Mouse (Mus musculus): ENCODE results near the gene Mr1. TPM values are rescaled to one million over a fixed set of nuclear protein-coding genes. Genes with fewer than 3 reads are reported as not detected.

Mr1 gene
- polyA plus RNA-seq, 1 experiment: 4.0 TPM

GRCm38 (mm10) chr1:155172895-155173643, 26.5 kb upstream of the Mr1 start:
- no peak overlapping the region for H3K4me3 ChIP-seq (replicated peaks; ENCODE audit: insufficient read depth, low read depth, low read length)
- WGBS: 89% methylated on average over 3 of the region's 3 CpGs
- no peaks in the 10 kb centered on the region for H3K27me3 ChIP-seq (ENCODE audit: control insufficient read depth, insufficient read depth, low read length)
- H3K4me1 ChIP-seq (ENCODE audit: control insufficient read depth, insufficient read depth, low read length): peaks cover 11% of the 10 kb centered on the region
- TF ChIP-seq CTCF (IDR thresholded peaks at IDR 0.05; ENCODE audit: borderline replicate concordance, insufficient read depth, low read depth, low read length) (no peak), POLR2A (IDR thresholded peaks at IDR 0.05; ENCODE audit: borderline replicate concordance, insufficient read depth, low read length) (no peak)
- no peak overlapping the region for H3K27ac ChIP-seq (ENCODE audit: insufficient read depth, low read length)
- DNase-seq: no peak

GRCm38 (mm10) chr1:155169935-155170334, 23.3 kb upstream of the Mr1 start:
- H3K27ac ChIP-seq (ENCODE audit: insufficient read depth, low read length): no peak overlapping the region
- H3K27me3 ChIP-seq (ENCODE audit: control insufficient read depth, insufficient read depth, low read length): no peaks in the 10 kb centered on the region
- TF ChIP-seq CTCF (IDR thresholded peaks at IDR 0.05; ENCODE audit: borderline replicate concordance, insufficient read depth, low read depth, low read length) (no peak), POLR2A (IDR thresholded peaks at IDR 0.05; ENCODE audit: borderline replicate concordance, insufficient read depth, low read length) (no peak)
- no peak overlapping the region for H3K4me3 ChIP-seq (replicated peaks; ENCODE audit: insufficient read depth, low read depth, low read length)
- DNase-seq: no peak
- H3K4me1 ChIP-seq (ENCODE audit: control insufficient read depth, insufficient read depth, low read length): peaks cover 14% of the 10 kb centered on the region

- TF ChIP-seq POLR2A (IDR thresholded peaks at IDR 0.05; ENCODE audit: borderline replicate concordance, insufficient read depth, low read length) (no peak), CTCF (IDR thresholded peaks at IDR 0.05; ENCODE audit: borderline replicate concordance, insufficient read depth, low read depth, low read length) (no peak)
- no peak for DNase-seq
- 78% methylated on average over 3 of the region's 3 CpGs for WGBS
Observed at GRCm38 (mm10) chr1:155167453-155167852, 20.8 kb upstream of the Mr1 start.

GRCm38 (mm10) chr1:155158970-155159484, 12.4 kb upstream of the Mr1 start:
- Histone ChIP-seq H3K4me1 (ENCODE audit: control insufficient read depth, insufficient read depth, low read length) (no peaks in the 10 kb centered on the region), H3K27ac (ENCODE audit: insufficient read depth, low read length) (peak overlapping the region; percentile 67), H3K4me3 (replicated peaks; ENCODE audit: insufficient read depth, low read depth, low read length) (peak overlapping the region; percentile 72), H3K27me3 (ENCODE audit: control insufficient read depth, insufficient read depth, low read length) (no peaks in the 10 kb centered on the region)
- peak; percentile 61 to 66 for DNase-seq
- under 1% methylated on average over 46 of the region's 46 CpGs for WGBS
- TF ChIP-seq CTCF (IDR thresholded peaks at IDR 0.05; ENCODE audit: borderline replicate concordance, insufficient read depth, low read depth, low read length) (no peak), POLR2A (IDR thresholded peaks at IDR 0.05; ENCODE audit: borderline replicate concordance, insufficient read depth, low read length) (no peak)

More at GRCm38 (mm10) chr1:155167453-155167852, 20.8 kb upstream of the Mr1 start:
- Histone ChIP-seq H3K27me3 (ENCODE audit: control insufficient read depth, insufficient read depth, low read length) (no peaks in the 10 kb centered on the region), H3K4me3 (replicated peaks; ENCODE audit: insufficient read depth, low read depth, low read length) (no peak overlapping the region), H3K4me1 (ENCODE audit: control insufficient read depth, insufficient read depth, low read length) (peaks cover 4% of the 10 kb centered on the region; the same call in 1 of the 2 replicates), H3K27ac (ENCODE audit: insufficient read depth, low read length) (no peak overlapping the region)

GRCm38 (mm10) chr1:155158141-155158969, 11.7 kb upstream of the Mr1 start, which contains the start of gene Stx6:
Gene Stx6 (plus strand): TSS chr1:155158715.
- WGBS: 4% methylated on average over 44 of the region's 48 CpGs
- H3K27me3 ChIP-seq (ENCODE audit: control insufficient read depth, insufficient read depth, low read length): no peaks in the 10 kb centered on the region
- peak within 1 kb of the TSS; percentile 67 for H3K27ac ChIP-seq (ENCODE audit: insufficient read depth, low read length)
- H3K4me3 ChIP-seq (replicated peaks; ENCODE audit: insufficient read depth, low read depth, low read length): peak within 1 kb of the TSS; percentile 72
- DNase-seq: peak; percentile 97 to 98
- no peak for TF ChIP-seq CTCF (IDR thresholded peaks at IDR 0.05; ENCODE audit: borderline replicate concordance, insufficient read depth, low read depth, low read length)
- peak; percentile 46; the same call in 1 of the 2 replicates for TF ChIP-seq POLR2A (IDR thresholded peaks at IDR 0.05; ENCODE audit: borderline replicate concordance, insufficient read depth, low read length)
- no peaks in the 10 kb centered on the region for H3K4me1 ChIP-seq (ENCODE audit: control insufficient read depth, insufficient read depth, low read length)

- Histone ChIP-seq H3K27me3 (ENCODE audit: control insufficient read depth, insufficient read depth, low read length) (no peaks in the 10 kb centered on the region), H3K4me3 (replicated peaks; ENCODE audit: insufficient read depth, low read depth, low read length) (no peak overlapping the region), H3K27ac (ENCODE audit: insufficient read depth, low read length) (no peak overlapping the region), H3K4me1 (ENCODE audit: control insufficient read depth, insufficient read depth, low read length) (no peaks in the 10 kb centered on the region)
- WGBS: 77% methylated on average over 4 of the region's 4 CpGs
- DNase-seq: no peak
- no peak for TF ChIP-seq POLR2A (IDR thresholded peaks at IDR 0.05; ENCODE audit: borderline replicate concordance, insufficient read depth, low read length)
- TF ChIP-seq CTCF (IDR thresholded peaks at IDR 0.05; ENCODE audit: borderline replicate concordance, insufficient read depth, low read depth, low read length): no peak
Observed at GRCm38 (mm10) chr1:155153906-155154305, 7.3 kb upstream of the Mr1 start.

GRCm38 (mm10) chr1:155150821-155151220, 4.2 kb upstream of the Mr1 start:
- Histone ChIP-seq H3K4me3 (replicated peaks; ENCODE audit: insufficient read depth, low read depth, low read length) (no peak overlapping the region), H3K27ac (ENCODE audit: insufficient read depth, low read length) (no peak overlapping the region), H3K27me3 (ENCODE audit: control insufficient read depth, insufficient read depth, low read length) (no peaks in the 10 kb centered on the region), H3K4me1 (ENCODE audit: control insufficient read depth, insufficient read depth, low read length) (no peaks in the 10 kb centered on the region)
- no peak for TF ChIP-seq CTCF (IDR thresholded peaks at IDR 0.05; ENCODE audit: borderline replicate concordance, insufficient read depth, low read depth, low read length)
- no peak for TF ChIP-seq POLR2A (IDR thresholded peaks at IDR 0.05; ENCODE audit: borderline replicate concordance, insufficient read depth, low read length)
- WGBS: 88% methylated on average over 5 of the region's 5 CpGs
- no peak for DNase-seq
